Comparison of ENCODE assay signal across 27 mouse cellular contexts in the genomic region with DNA sequence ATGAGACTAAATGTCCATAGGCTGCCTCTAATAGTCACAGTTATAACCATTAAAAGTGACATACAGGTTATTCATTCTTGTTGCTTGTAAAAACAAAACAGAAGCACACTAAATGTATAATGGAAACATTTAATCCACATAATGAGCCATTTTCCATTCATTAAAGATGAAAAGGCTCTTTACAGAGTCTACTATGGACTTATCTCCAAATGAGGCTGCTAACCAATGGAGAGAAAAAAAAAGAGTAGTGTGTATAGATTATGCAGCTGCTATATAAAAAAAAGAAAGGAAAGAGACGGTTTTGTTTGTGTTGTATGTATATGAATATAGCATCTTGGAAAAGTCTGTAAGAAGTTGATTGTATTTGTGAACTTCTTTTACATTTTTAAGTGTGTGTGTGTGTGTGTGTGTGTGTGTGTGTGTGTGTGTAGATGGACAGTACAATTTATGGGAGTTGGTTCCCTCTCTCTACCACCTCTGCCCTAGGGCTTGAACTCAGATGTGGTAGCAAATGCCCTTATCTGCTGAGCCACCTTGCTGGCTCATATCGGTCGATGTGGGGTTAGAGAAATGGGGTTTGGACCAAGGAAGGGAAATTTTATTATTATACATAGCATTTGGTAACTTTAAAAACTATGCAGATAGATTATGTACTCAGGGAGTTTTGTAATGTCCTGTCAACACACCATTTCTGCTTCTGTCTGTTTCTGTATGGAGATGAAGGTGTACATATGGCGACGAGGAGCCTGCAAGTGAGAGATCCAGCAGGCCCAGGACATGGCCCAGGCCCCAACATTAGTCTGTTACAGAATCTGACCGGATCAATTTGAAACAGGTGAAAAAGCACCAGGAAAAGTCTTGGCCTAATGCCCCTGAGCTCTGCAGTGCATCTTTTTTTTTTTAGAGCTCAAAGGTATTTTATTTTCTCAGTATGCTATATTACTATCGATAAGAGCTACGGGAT. TPM values are rescaled to one million over a fixed set of nuclear protein-coding genes. Genes with fewer than 3 reads are reported as not detected.
DNase-seq lines count a peak whose midpoint lies in the region; ATAC-seq and TF ChIP-seq lines count a peak whose summit lies in the region.
"Had no signal": no experiment of that assay in that cellular context is flagged by ENCODE, and none has a peak within 500 bp of the region (broad histone marks: within the 10 kb centered on the region; RNA-seq: fewer than 3 reads in every experiment).

No protein-coding gene starts in this region.

- H3K9me3 ChIP-seq in heart, embryonic 10.5 days, result no peaks in the 10 kb centered on the region
- H3K9me3 ChIP-seq in liver, embryonic 14.5 days (ENCODE audit: control insufficient read depth, low read length), result no peaks in the 10 kb centered on the region
- no peaks in the 10 kb centered on the region for H3K9me3 ChIP-seq in embryonic facial prominence, embryonic 10.5 days
- H3K9me3 ChIP-seq: hindbrain, embryonic 15.5 days; limb, embryonic 10.5 days had no signal

- H3K4me2 ChIP-seq in liver, embryonic 14.5 days (ENCODE audit: low read depth), result peak overlapping the region; percentile 18
- H3K4me2 ChIP-seq: hindbrain, embryonic 15.5 days had no signal

- H3K4me1 ChIP-seq in heart, embryonic 10.5 days, result no peaks in the 10 kb centered on the region
- H3K4me1 ChIP-seq in liver, embryonic 14.5 days (replicated peaks; ENCODE audit: control insufficient read depth in 2 of 2, insufficient read depth in 2 of 2, low read length in 1 of 2), result peaks cover 17 to 22% of the 10 kb centered on the region in 2 experiments
- no peaks in the 10 kb centered on the region for H3K4me1 ChIP-seq in embryonic facial prominence, embryonic 10.5 days
- H3K4me1 ChIP-seq: hindbrain, embryonic 15.5 days; limb, embryonic 10.5 days had no signal

- DNase-seq in heart, embryonic 10.5 days (ENCODE audit: low spot score), result peak; percentile 33
- no peak for DNase-seq in heart, adult 8-10 months (ENCODE audit: low spot score)
- DNase-seq in liver, embryonic 14.5 days (ENCODE audit: low read depth in 3 of 3, low spot score in 3 of 3), result peak; percentile 47 to 78 (median 70)
- DNase-seq in right cerebral cortex, postnatal 4 days, result no peak
- DNase-seq in right cerebral cortex, postnatal 10 days (ENCODE audit: low spot score in 2 of 2), result no peak
- DNase-seq in cerebellum, adult 11-12 months, result no peak
- no peak for DNase-seq in embryonic facial prominence, embryonic 10.5 days (ENCODE audit: low spot score)
- DNase-seq: cerebellum, adult 11 months; cerebellum, postnatal 36 days; heart, adult 18-20 months; lung, adult 2 months; midbrain, embryonic 14.5 days; right cerebral cortex, adult 18-20 months; thymus, postnatal 14 days had no signal

- no peak overlapping the region for H3K9ac ChIP-seq in liver, embryonic 14.5 days (replicated peaks)
- H3K9ac ChIP-seq: hindbrain, embryonic 15.5 days had no signal

- no peak overlapping the region for H3K4me3 ChIP-seq in heart, embryonic 10.5 days
- H3K4me3 ChIP-seq in liver, embryonic 14.5 days (ENCODE audit: insufficient read depth in 1 of 2, low read depth in 2 of 2, low read length in 2 of 2), result no peak overlapping the region
- H3K4me3 ChIP-seq in embryonic facial prominence, embryonic 10.5 days, result no peak overlapping the region
- H3K4me3 ChIP-seq: hindbrain, embryonic 15.5 days; limb, embryonic 10.5 days had no signal

- no peak for TF ChIP-seq CTCF in liver, embryonic 14.5 days (IDR thresholded peaks at IDR 0.05; ENCODE audit: low read depth)

- no peak overlapping the region for H3K27ac ChIP-seq in heart, embryonic 10.5 days
- peak overlapping the region; percentile 40 for H3K27ac ChIP-seq in liver, embryonic 14.5 days
- no peak overlapping the region for H3K27ac ChIP-seq in embryonic facial prominence, embryonic 10.5 days (replicated peaks)
- H3K27ac ChIP-seq: hindbrain, embryonic 15.5 days; limb, embryonic 10.5 days; macrophage had no signal

- WGBS in heart, embryonic 10.5 days, result 81% methylated on average over 8 of the region's 8 CpGs
- 50% methylated on average over 8 of the region's 8 CpGs for WGBS in liver, embryonic 14.5 days (ENCODE audit: insufficient replicate concordance)
- WGBS in embryonic facial prominence, embryonic 10.5 days, result 83% methylated on average over 8 of the region's 8 CpGs

- TF ChIP-seq EP300 in liver, embryonic 14.5 days (IDR thresholded peaks at IDR 0.05; ENCODE audit: low read depth), result peak; percentile 73

- no peaks in the 10 kb centered on the region for H3K36me3 ChIP-seq in heart, embryonic 10.5 days
- no peaks in the 10 kb centered on the region for H3K36me3 ChIP-seq in liver, embryonic 14.5 days (replicated peaks; ENCODE audit: control insufficient read depth, insufficient read depth, low read depth)
- no peaks in the 10 kb centered on the region for H3K36me3 ChIP-seq in embryonic facial prominence, embryonic 10.5 days (replicated peaks)
- H3K36me3 ChIP-seq: hindbrain, embryonic 15.5 days; limb, embryonic 10.5 days had no signal

- peak; percentile 97 for ATAC-seq in erythroblast, adult 5-6 weeks (replicated peaks; ENCODE audit: low FRiP score, poor library complexity, severe bottlenecking)
- peak; percentile 95 for ATAC-seq in liver, embryonic 14.5 days (ENCODE audit: insufficient read depth)
- ATAC-seq: forebrain, embryonic 16.5 days; intestine, postnatal 0 days had no signal

- no peaks in the 10 kb centered on the region for H3K27me3 ChIP-seq in heart, embryonic 10.5 days (ENCODE audit: insufficient read depth, poor library complexity, severe bottlenecking)
- H3K27me3 ChIP-seq in liver, embryonic 14.5 days (ENCODE audit: control insufficient read depth, insufficient read depth, low read length), result no peaks in the 10 kb centered on the region
- no peaks in the 10 kb centered on the region for H3K27me3 ChIP-seq in embryonic facial prominence, embryonic 10.5 days (replicated peaks; ENCODE audit: low read depth, poor library complexity, severe bottlenecking)
- H3K27me3 ChIP-seq: hindbrain, embryonic 15.5 days had no signal

RNA-seq across cellular contexts. Expression of a gene that starts 11.2 kb away (rescaled TPM):
- polyA plus RNA-seq in heart, embryonic 10.5 days (2016; fragmentation: Nextera tagmentation; extraction: Ambion mirVana), result 0.09 TPM in 1 of 2 replicates, not detected in the other
- total RNA-seq in heart, adult 8-10 months (2022), result under 1 TPM; 0.14 to 0.22 (median 0.17) TPM
- not detected in 2 replicates for total RNA-seq in erythroblast, adult 5-6 weeks (2015; ENCODE audit: low replicate concordance)
- 0.56 and 1.5 TPM in 2 replicates for total RNA-seq in erythroblast, adult 5-6 weeks (2017; ENCODE audit: low replicate concordance)
- 0.01 and 0.07 TPM in 2 replicates for polyA plus RNA-seq in liver, embryonic 14.5 days (2012; rRNA removed)
- 0.06 TPM in 1 of 2 replicates, not detected in the other for polyA plus RNA-seq in liver, embryonic 14.5 days (2014; fragmentation: Nextera tagmentation; extraction: Ambion mirVana)
- polyA plus RNA-seq in embryonic facial prominence, embryonic 10.5 days (2016; fragmentation: Nextera tagmentation; extraction: Ambion mirVana), result 0.04 and 0.05 TPM in 2 replicates
- total RNA-seq: gastrocnemius, adult 8-10 months had no signal
- polyA plus RNA-seq: embryonic facial prominence, embryonic 11.5 days; forebrain, embryonic 16.5 days; heart, postnatal 0 days; hindbrain, embryonic 15.5 days; limb, embryonic 10.5 days; midbrain, embryonic 14.5 days had no signal

RNA-seq across cellular contexts. Expression of a gene that starts 18.3 kb away (rescaled TPM):
- polyA plus RNA-seq in heart, embryonic 10.5 days (2016; fragmentation: Nextera tagmentation; extraction: Ambion mirVana), result not detected in 2 replicates
- total RNA-seq in heart, adult 8-10 months (2022), result not detected
- total RNA-seq in erythroblast, adult 5-6 weeks (2015; ENCODE audit: low replicate concordance), result not detected in 2 replicates
- not detected in 2 replicates for total RNA-seq in erythroblast, adult 5-6 weeks (2017; ENCODE audit: low replicate concordance)
- 0.02 and 0.03 TPM in 2 replicates for polyA plus RNA-seq in liver, embryonic 14.5 days (2012; rRNA removed)
- polyA plus RNA-seq in liver, embryonic 14.5 days (2014; fragmentation: Nextera tagmentation; extraction: Ambion mirVana), result not detected in 2 replicates
- polyA plus RNA-seq in embryonic facial prominence, embryonic 10.5 days (2016; fragmentation: Nextera tagmentation; extraction: Ambion mirVana), result not detected in 2 replicates
- total RNA-seq: adrenal gland, postnatal 4 days; gastrocnemius, adult 8-10 months; heart, adult 18-20 months; left cerebral cortex, adult 18-20 months had no signal
- polyA plus RNA-seq: embryonic facial prominence, embryonic 11.5 days; forebrain, embryonic 16.5 days; heart, postnatal 0 days; hindbrain, embryonic 15.5 days; intestine, postnatal 0 days; kidney, embryonic 16.5 days; limb, embryonic 10.5 days; macrophage; midbrain, embryonic 14.5 days; stomach, embryonic 16.5 days had no signal

RNA-seq across cellular contexts. Expression of a gene that starts 58.6 kb away (rescaled TPM):
- polyA plus RNA-seq in heart, embryonic 10.5 days (2016; fragmentation: Nextera tagmentation; extraction: Ambion mirVana), result 67.5 and 79.6 TPM in 2 replicates
- 10 to 100 TPM; 15.5 to 23.2 (median 17.7) TPM for total RNA-seq in heart, adult 8-10 months (2022)
- 62.1 and 110 TPM in 2 replicates for total RNA-seq in erythroblast, adult 5-6 weeks (2015; ENCODE audit: low replicate concordance)
- 35.3 and 40.0 TPM in 2 replicates for total RNA-seq in erythroblast, adult 5-6 weeks (2017; ENCODE audit: low replicate concordance)
- polyA plus RNA-seq in liver, embryonic 14.5 days (2012; rRNA removed), result 14.5 and 26.9 TPM in 2 replicates
- 55.8 and 57.3 TPM in 2 replicates for polyA plus RNA-seq in liver, embryonic 14.5 days (2014; fragmentation: Nextera tagmentation; extraction: Ambion mirVana)
- polyA plus RNA-seq in embryonic facial prominence, embryonic 10.5 days (2016; fragmentation: Nextera tagmentation; extraction: Ambion mirVana), result 90.5 and 92.0 TPM in 2 replicates

Comparison
In these comparisons a context has a peak if more than half of its experiments do, and no peak if none do; other contexts are left out.
1. DNase-seq: peak in heart, embryonic 10.5 days (single experiment) and liver, embryonic 14.5 days (3 of 3); none in heart, adult 8-10 months (single experiment), right cerebral cortex, postnatal 4 days (single experiment), right cerebral cortex, postnatal 10 days (0 of 2), cerebellum, adult 11-12 months (single experiment) and embryonic facial prominence, embryonic 10.5 days (single experiment).